Mouse (Mus musculus) CH12.LX (cell line): ENCODE results near the gene Rbpjl. TPM values are rescaled to one million over a fixed set of nuclear protein-coding genes. Genes with fewer than 3 reads are reported as not detected.

Experiments used
- DNase-seq: peaks from one replicate; pipeline ENCODE4 v3.0.0-alpha.2; 2013; ENCODE audit errors: extremely low read depth
- H3K27ac ChIP-seq: 2 replicates; pipeline ENCODE4 v1.5.1; 2012; ENCODE audit warnings: low read depth, mild to moderate bottlenecking, control low read depth, moderate library complexity; ENCODE audit not compliant: insufficient read depth
- H3K27me3 ChIP-seq: replicated peaks from 2 replicates; pipeline ENCODE3; 2012; ENCODE audit warnings: inconsistent platforms
- H3K36me3 ChIP-seq, 2 experiments: replicated peaks in 1 of 2; 2 replicates each; pipeline versions ENCODE3 to v1.6.1; 2012; ENCODE audit warnings: inconsistent platforms in 1 of 2, low read length in 1 of 2, mild to moderate bottlenecking in 1 of 2, mixed read lengths in 1 of 2, moderate library complexity in 1 of 2; ENCODE audit not compliant: control insufficient read depth in 1 of 2, insufficient read depth in 1 of 2
- H3K4me1 ChIP-seq, 2 experiments: 2 replicates each; pipeline ENCODE4 v1.6.1; 2012; ENCODE audit warnings: inconsistent platforms in 1 of 2, moderate library complexity in 1 of 2; ENCODE audit not compliant: insufficient read depth in 2 of 2, control insufficient read depth in 1 of 2
- H3K4me2 ChIP-seq: 2 replicates; pipeline ENCODE4 v1.6.1; 2012; ENCODE audit warnings: low read depth, mild to moderate bottlenecking, control low read depth; ENCODE audit not compliant: poor library complexity, insufficient read depth, severe bottlenecking
- H3K4me3 ChIP-seq, 3 experiments: fragments of 150-350 bp in 1 of 3; sonication (generic) in 1 of 3; replicated peaks in 1 of 3; 2 replicates each; pipeline versions ENCODE3 to v1.5.1; 2011 to 2012; ENCODE audit warnings: low read depth in 2 of 3, low read length in 2 of 3, mild to moderate bottlenecking in 2 of 3, moderate library complexity in 2 of 3, control low read depth in 1 of 3, improper control_type of control experiment in 1 of 3, inconsistent platforms in 1 of 3, mixed read lengths in 1 of 3; ENCODE audit not compliant: poor library complexity in 1 of 3
- H3K79me2 ChIP-seq: replicated peaks from 2 replicates; pipeline ENCODE4 v1.6.1; 2012; ENCODE audit warnings: mild to moderate bottlenecking, moderate library complexity; ENCODE audit not compliant: control insufficient read depth, poor library complexity, insufficient read depth, severe bottlenecking; ENCODE audit errors: extremely low read depth
- H3K9ac ChIP-seq: 2 replicates; pipeline ENCODE4 v1.6.1; 2012; ENCODE audit warnings: low read depth, mild to moderate bottlenecking, control low read depth, moderate library complexity; ENCODE audit not compliant: insufficient read depth
- H3K9me3 ChIP-seq: replicated peaks from 2 replicates; pipeline ENCODE3; 2012; ENCODE audit warnings: low read length, inconsistent platforms, mixed read lengths
- BHLHE40 ChIP-seq: IDR thresholded peaks from 2 replicates; pipeline ENCODE4 v1.6.1; 2011; ENCODE audit warnings: mild to moderate bottlenecking, low read depth, low read length, improper control_type of control experiment
- CHD1 ChIP-seq: IDR thresholded peaks from 2 replicates; pipeline ENCODE4 v1.6.1; 2012; ENCODE audit warnings: low read depth, low read length, improper control_type of control experiment, inconsistent platforms
- CHD2 ChIP-seq: IDR thresholded peaks from 2 replicates; pipeline ENCODE4 v1.6.1; 2011; ENCODE audit warnings: low read length, improper control_type of control experiment
- CTCF ChIP-seq, 2 experiments: IDR thresholded peaks in 1 of 2; conservative IDR thresholded peaks in 1 of 2; 2 replicates each; pipeline ENCODE4 v1.5.1; 2011 to 2012; ENCODE audit warnings: low read depth in 2 of 2, low read length in 2 of 2, improper control_type of control experiment in 1 of 2, inconsistent platforms in 1 of 2, mild to moderate bottlenecking in 1 of 2, moderate library complexity in 1 of 2
- ELF1 ChIP-seq: IDR thresholded peaks from 2 replicates; pipeline ENCODE4 v1.6.1; 2014; ENCODE audit warnings: low read depth, mild to moderate bottlenecking, inconsistent platforms, low read length, improper control_type of control experiment
- EP300 ChIP-seq: IDR thresholded peaks from 2 replicates; pipeline ENCODE4 v1.6.1; 2011; ENCODE audit warnings: low read length, improper control_type of control experiment
- KAT2A ChIP-seq: IDR thresholded peaks from 2 replicates; pipeline ENCODE4 v1.6.1; 2012; ENCODE audit warnings: low read length, improper control_type of control experiment, inconsistent platforms; ENCODE audit not compliant: insufficient replicate concordance
- MAFK ChIP-seq: IDR thresholded peaks from 2 replicates; pipeline ENCODE4 v1.6.1; 2011; ENCODE audit warnings: low read length, improper control_type of control experiment; ENCODE audit not compliant: insufficient replicate concordance
- MAX ChIP-seq: IDR thresholded peaks from 2 replicates; pipeline ENCODE4 v1.6.1; 2011; ENCODE audit warnings: low read length, improper control_type of control experiment
- MAZ ChIP-seq: IDR thresholded peaks from 2 replicates; pipeline ENCODE4 v1.6.1; 2012; ENCODE audit warnings: low read depth, mild to moderate bottlenecking, inconsistent platforms, low read length, improper control_type of control experiment, moderate library complexity
- MEF2A ChIP-seq: IDR thresholded peaks from 2 replicates; pipeline ENCODE4 v1.6.1; 2014; ENCODE audit warnings: low read depth, mild to moderate bottlenecking, inconsistent platforms, low read length, improper control_type of control experiment, borderline replicate concordance
- MYC ChIP-seq: IDR thresholded peaks from 2 replicates; pipeline ENCODE4 v1.6.1; 2011; ENCODE audit warnings: low read depth, mild to moderate bottlenecking, improper control_type of control experiment, low read length
- NRF1 ChIP-seq: IDR thresholded peaks from 2 replicates; pipeline ENCODE4 v1.6.1; 2014; ENCODE audit warnings: low read depth, mild to moderate bottlenecking, inconsistent platforms, low read length, improper control_type of control experiment, moderate library complexity
- PAX5 ChIP-seq: IDR thresholded peaks from 2 replicates; pipeline ENCODE4 v1.6.1; 2012; ENCODE audit warnings: low read length, inconsistent platforms, mixed read lengths
- RAD21 ChIP-seq: IDR thresholded peaks from 2 replicates; pipeline ENCODE4 v1.6.1; 2011; ENCODE audit warnings: low read depth, mild to moderate bottlenecking, low read length, improper control_type of control experiment, moderate library complexity
- RCOR1 ChIP-seq: conservative IDR thresholded peaks from 2 replicates; pipeline ENCODE4 v1.6.1; 2012; ENCODE audit warnings: low read depth, mild to moderate bottlenecking, inconsistent platforms, low read length, improper control_type of control experiment
- SIN3A ChIP-seq: IDR thresholded peaks from 2 replicates; pipeline ENCODE4 v1.6.1; 2012; ENCODE audit warnings: low read length, improper control_type of control experiment, inconsistent platforms
- SMC3 ChIP-seq: IDR thresholded peaks from 2 replicates; pipeline ENCODE4 v1.6.1; 2011; ENCODE audit warnings: low read depth, low read length, improper control_type of control experiment
- TBP ChIP-seq: conservative IDR thresholded peaks from 2 replicates; pipeline ENCODE4 v1.6.1; 2011; ENCODE audit warnings: low read depth, low read length, improper control_type of control experiment
- UBTF ChIP-seq: IDR thresholded peaks from 2 replicates; pipeline ENCODE4 v1.6.1; 2012; ENCODE audit warnings: low read depth, mild to moderate bottlenecking, inconsistent platforms, low read length, improper control_type of control experiment, moderate library complexity
- USF1 ChIP-seq: IDR thresholded peaks from 2 replicates; pipeline ENCODE4 v1.6.1; 2014; ENCODE audit warnings: low read depth, mild to moderate bottlenecking, inconsistent platforms, low read length, improper control_type of control experiment
- USF2 ChIP-seq: conservative IDR thresholded peaks from 2 replicates; pipeline ENCODE4 v1.6.1; 2011; ENCODE audit warnings: low read depth, low read length, improper control_type of control experiment
- ZC3H11A ChIP-seq: IDR thresholded peaks from 2 replicates; pipeline ENCODE4 v1.6.1; 2012; ENCODE audit warnings: low read depth, mild to moderate bottlenecking, inconsistent platforms, low read length, improper control_type of control experiment
- ZKSCAN1 ChIP-seq: IDR thresholded peaks from 2 replicates; pipeline ENCODE4 v1.6.1; 2012; ENCODE audit warnings: low read depth, inconsistent platforms, low read length, improper control_type of control experiment, borderline replicate concordance
- dilution Hi-C: fragments of 300-500 bp; cut with MboI; formaldehyde crosslinking; loops from 2 replicates; pipeline ENCODE4 v1.14.3; 2020; ENCODE audit warnings: low sequenced_read_pairs; ENCODE audit not compliant: extremely low pct_unique_long_range_greater_than_20kb, extremely low pct_ligation_motif_present
- in situ Hi-C: fragments of 300-500 bp; cut with MboI; formaldehyde crosslinking; loops from 3 replicates; pipeline ENCODE4 v1.14.3; 2019; ENCODE audit warnings: low sequenced_read_pairs, low pct_ligation_motif_present, low pct_unique_long_range_greater_than_20kb, mixed read lengths
- polyA plus RNA-seq: library from polyadenylated mRNA; unstranded; fragments of >175 nt; gene quantifications from 2 replicates; pipeline ENCODE4 v1.2.1, GENCODE M21; 2012; ENCODE audit warnings: low read depth; ENCODE audit not compliant: insufficient read length
- total RNA-seq, 2 experiments: library from RNA; depleted of rRNA; stranded (reverse); fragments of 300-350 nt in 1 of 2; fragments of >200 nt in 1 of 2; gene quantifications; 2 replicates each; pipeline ENCODE4 v1.2.3; 2012 to 2014

Rbpjl gene
- total and polyA plus RNA-seq, 3 experiments, result 0.08 TPM; not detected in 2

DNA sequence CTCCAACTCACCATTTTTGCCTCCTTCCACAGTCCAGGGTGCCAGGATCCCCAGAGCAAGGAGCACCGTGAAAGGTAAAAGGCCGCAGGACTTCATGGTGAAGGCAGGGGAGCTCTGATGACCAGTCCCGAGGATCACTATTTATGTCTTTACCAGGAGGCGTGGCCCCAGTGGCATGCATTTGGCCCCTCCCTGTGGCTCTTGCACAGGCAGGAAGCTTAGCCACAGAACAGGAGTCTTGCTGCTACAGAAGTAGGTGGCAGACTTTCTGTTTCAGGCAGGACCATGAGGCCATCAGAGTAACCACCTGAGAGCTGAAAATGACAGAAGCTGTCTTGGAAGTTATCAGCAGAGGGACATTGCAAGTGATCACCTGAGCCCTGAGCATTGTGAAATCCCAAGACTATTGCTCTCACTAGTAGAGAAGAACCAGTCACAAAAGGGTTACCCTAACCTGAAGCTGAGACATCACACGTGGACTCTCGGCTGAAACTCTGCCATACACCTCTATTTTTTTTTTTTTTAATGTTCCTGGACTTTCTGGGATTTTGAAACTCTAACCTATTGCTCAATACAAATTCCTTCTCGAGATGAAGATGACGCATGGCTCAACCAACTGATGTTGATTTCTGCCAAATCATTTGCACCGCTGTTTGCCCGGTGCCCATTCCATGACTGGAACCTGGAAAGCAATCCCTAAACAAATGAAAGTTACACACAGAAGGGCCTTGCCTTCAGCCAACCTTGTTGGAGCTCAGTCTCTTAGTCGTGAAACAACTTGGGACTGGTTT, 46.6 kb upstream of the Rbpjl start:
- dilution Hi-C loops, result no loop called here
- peak overlapping the region; percentile 2; the same call in 1 of the 2 replicates for H3K4me2 ChIP-seq

GRCm38 (mm10) chr2:164358373-164358772, 44.6 kb upstream of the Rbpjl start:
- TF ChIP-seq RAD21 (peak; percentile 37), NRF1 (no peak), SMC3 (peak; percentile 44), CTCF (conservative IDR thresholded peaks at IDR 0.05 in 1 of 2, IDR thresholded peaks at IDR 0.05 in 1 of 2; ENCODE audit: low read depth in 2 of 2, low read length in 2 of 2) (peak; percentile 21 to 56; a peak in 2 of 4 replicates)
- in situ Hi-C loops (no loop called here), dilution Hi-C loops (no loop called here)
- Histone ChIP-seq H3K4me2 (no peak overlapping the region), H3K9me3 (no peaks in the 10 kb centered on the region), H3K9ac (no peak overlapping the region), H3K36me3 (no peaks in the 10 kb centered on the region), H3K4me3 (no peak overlapping the region), H3K27me3 (peaks cover 2% of the 10 kb centered on the region), H3K27ac (no peak overlapping the region), H3K4me1 (peaks cover 13 to 20% of the 10 kb centered on the region in 2 experiments), H3K79me2 (no peaks in the 10 kb centered on the region)
- DNase-seq, result peak; percentile 31

More for the DNA sequence above, 46.6 kb upstream of the Rbpjl start:
- Histone ChIP-seq H3K9ac (no peak overlapping the region), H3K27ac (no peak overlapping the region), H3K4me1 (peaks cover 10 to 16% of the 10 kb centered on the region in 2 experiments), H3K79me2 (no peaks in the 10 kb centered on the region), H3K4me3 (no peak overlapping the region), H3K9me3 (no peaks in the 10 kb centered on the region), H3K36me3 (no peaks in the 10 kb centered on the region), H3K27me3 (peaks cover 2% of the 10 kb centered on the region)
- TF ChIP-seq MYC (peak; percentile 28; the same call in 1 of the 2 replicates), RCOR1 (no peak), PAX5 (no peak), BHLHE40 (peak; percentile 38; the same call in 1 of the 2 replicates)
- in situ Hi-C loops, result no loop called here
- DNase-seq, result no peak

DNA sequence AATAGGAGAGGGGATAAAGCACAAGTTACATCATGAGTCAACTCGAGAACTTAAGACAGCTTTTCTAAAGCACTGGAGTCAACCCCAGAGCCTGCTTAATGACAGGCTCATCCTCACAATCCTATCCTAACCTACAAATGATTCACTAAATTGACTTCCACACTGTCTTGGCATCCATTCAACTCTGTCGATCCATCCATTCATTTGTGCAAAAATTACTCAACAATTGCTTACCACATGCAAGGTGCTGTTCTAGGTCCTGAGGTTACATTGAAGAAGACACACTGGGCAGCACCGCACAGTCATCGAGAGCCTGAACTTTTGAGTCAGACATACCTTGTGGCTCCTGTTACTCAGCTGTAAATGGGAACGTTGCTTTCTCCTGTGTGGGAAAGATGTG, 43.9 kb upstream of the Rbpjl start:
- TF ChIP-seq SIN3A (no peak), TBP (no peak), USF1 (no peak), CHD1 (no peak), MAZ (no peak), KAT2A (no peak), EP300 (no peak), CHD2 (no peak), MEF2A (no peak), ZC3H11A (no peak), MYC (no peak), PAX5 (no peak), UBTF (no peak), ZKSCAN1 (no peak), MAX (no peak), MAFK (no peak), USF2 (no peak), ELF1 (no peak)
- TF ChIP-seq, all 38 proteins: peak for 0
- Histone ChIP-seq H3K27ac (no peak overlapping the region), H3K9ac (no peak overlapping the region), H3K4me3 (no peak overlapping the region), H3K36me3 (no peaks in the 10 kb centered on the region), H3K79me2 (no peaks in the 10 kb centered on the region), H3K4me2 (no peak overlapping the region), H3K4me1 (peaks cover 13 to 22% of the 10 kb centered on the region in 2 experiments), H3K9me3 (no peaks in the 10 kb centered on the region), H3K27me3 (peaks cover 2% of the 10 kb centered on the region)
- in situ Hi-C loops (no loop called here), dilution Hi-C loops (no loop called here)
- no peak for DNase-seq
